Mouse (Mus musculus): ENCODE measurements at regions not wholly inside any gene's neighbourhood (a gene's known extent, or its start where the extent isn't known, plus 50 kb on each side); places are given as distances from the start of the nearest gene placed in this dataset.

DNA sequence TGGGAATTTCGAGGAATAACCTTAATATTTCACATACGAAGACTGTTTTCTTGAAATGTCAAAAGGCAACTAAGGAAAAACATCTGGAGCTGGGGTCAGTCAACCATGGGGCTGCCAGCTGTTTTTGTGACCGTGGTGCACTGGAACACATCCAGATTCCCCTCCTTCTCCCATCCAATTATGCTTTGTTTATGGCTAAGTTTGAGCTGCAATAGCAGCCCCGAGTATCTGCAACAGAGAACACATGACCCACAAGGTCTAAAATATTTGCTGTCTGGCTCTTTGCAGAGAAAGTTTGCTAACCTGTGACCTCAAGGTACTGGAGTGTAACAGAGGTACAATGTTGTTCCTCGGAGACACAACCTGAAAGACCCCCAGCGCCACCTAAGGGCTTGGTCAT is 177.7 kb upstream of the Gadl1 start:
- no peak for TF ChIP-seq TAL1 (IDR thresholded peaks at IDR 0.05; ENCODE audit: low read length)
- TF ChIP-seq GATA1 (IDR thresholded peaks at IDR 0.05; ENCODE audit: low read length) = no peak
